33 mouse cellular contexts compared by ENCODE assay signal in the genomic region with DNA sequence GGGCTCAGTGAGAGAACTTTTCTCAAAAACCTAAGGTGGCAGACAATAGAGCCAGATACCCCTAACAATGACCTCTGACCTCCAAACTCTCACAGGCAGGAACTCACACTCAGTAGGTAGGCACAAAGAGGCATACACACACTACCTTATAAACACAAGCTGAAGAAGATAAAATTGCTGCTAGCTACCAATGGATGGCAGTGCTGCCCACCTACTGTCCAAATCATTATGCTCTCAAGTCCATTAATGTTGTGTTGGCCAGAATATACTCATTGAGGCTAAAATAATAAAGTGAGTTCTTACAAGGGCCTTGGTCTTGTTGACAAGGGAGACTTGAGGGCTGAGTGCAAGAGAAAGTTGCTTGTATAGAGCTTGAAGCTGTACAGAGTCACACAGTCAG. TPM values are rescaled to one million over a fixed set of nuclear protein-coding genes. Genes with fewer than 3 reads are reported as not detected.
DNase-seq lines count a peak whose midpoint lies in the region; ATAC-seq and TF ChIP-seq lines count a peak whose summit lies in the region.
"Had no signal": no experiment of that assay in that cellular context is flagged by ENCODE, and none has a peak within 500 bp of the region (broad histone marks: within the 10 kb centered on the region; RNA-seq: fewer than 3 reads in every experiment).

No protein-coding gene starts in this region.

- no peaks in the 10 kb centered on the region for H3K36me3 ChIP-seq in heart, embryonic 10.5 days
- no peaks in the 10 kb centered on the region for H3K36me3 ChIP-seq in kidney, postnatal 0 days (ENCODE audit: insufficient read depth, low read length)
- H3K36me3 ChIP-seq in midbrain, postnatal 0 days (ENCODE audit: insufficient read depth, low read length): no peaks in the 10 kb centered on the region
- H3K36me3 ChIP-seq in midbrain, embryonic 13.5 days: no peaks in the 10 kb centered on the region
- H3K36me3 ChIP-seq in hindbrain, embryonic 16.5 days (ENCODE audit: control insufficient read depth, insufficient read depth, low read length): no peaks in the 10 kb centered on the region
- H3K36me3 ChIP-seq: embryonic facial prominence, embryonic 13.5 days; forebrain, embryonic 12.5 days; G1E; heart, embryonic 13.5 days; hindbrain, embryonic 15.5 days; limb, embryonic 13.5 days; liver, embryonic 13.5 days; midbrain, embryonic 10.5 days; stomach, embryonic 15.5 days had no signal

- H3K4me1 ChIP-seq in heart, embryonic 10.5 days: no peaks in the 10 kb centered on the region
- H3K4me1 ChIP-seq in kidney, postnatal 0 days (replicated peaks; ENCODE audit: insufficient read depth, low read length): no peaks in the 10 kb centered on the region
- no peaks in the 10 kb centered on the region for H3K4me1 ChIP-seq in midbrain, postnatal 0 days (ENCODE audit: insufficient read depth, low read length)
- no peaks in the 10 kb centered on the region for H3K4me1 ChIP-seq in midbrain, embryonic 13.5 days (replicated peaks)
- H3K4me1 ChIP-seq in hindbrain, embryonic 16.5 days (ENCODE audit: control insufficient read depth, insufficient read depth, low read depth, low read length): no peaks in the 10 kb centered on the region
- H3K4me1 ChIP-seq: embryonic facial prominence, embryonic 13.5 days; forebrain, embryonic 12.5 days; heart, embryonic 13.5 days; hindbrain, embryonic 15.5 days; limb, embryonic 13.5 days; liver, embryonic 13.5 days; midbrain, embryonic 10.5 days; stomach, embryonic 15.5 days had no signal

- H3K4me3 ChIP-seq in heart, embryonic 10.5 days: no peak overlapping the region
- H3K4me3 ChIP-seq in kidney, postnatal 0 days (replicated peaks; ENCODE audit: low read depth, low read length): no peak overlapping the region
- no peak overlapping the region for H3K4me3 ChIP-seq in midbrain, postnatal 0 days (ENCODE audit: low read depth, low read length)
- H3K4me3 ChIP-seq in midbrain, embryonic 13.5 days (replicated peaks): no peak overlapping the region
- H3K4me3 ChIP-seq in hindbrain, embryonic 16.5 days (ENCODE audit: low read length): no peak overlapping the region
- H3K4me3 ChIP-seq: embryonic facial prominence, embryonic 13.5 days; erythroblast, embryonic 14.5 days; forebrain, embryonic 12.5 days; heart, embryonic 13.5 days; hindbrain, embryonic 15.5 days; limb, embryonic 13.5 days; liver, embryonic 13.5 days; midbrain, embryonic 10.5 days; stomach, embryonic 15.5 days had no signal

- no peaks in the 10 kb centered on the region for H3K9me3 ChIP-seq in heart, embryonic 10.5 days
- H3K9me3 ChIP-seq in kidney, postnatal 0 days (replicated peaks; ENCODE audit: low read length): no peaks in the 10 kb centered on the region
- no peaks in the 10 kb centered on the region for H3K9me3 ChIP-seq in midbrain, postnatal 0 days (ENCODE audit: low read length)
- no peaks in the 10 kb centered on the region for H3K9me3 ChIP-seq in midbrain, embryonic 13.5 days
- no peaks in the 10 kb centered on the region for H3K9me3 ChIP-seq in hindbrain, embryonic 16.5 days (ENCODE audit: control insufficient read depth, low read length)
- H3K9me3 ChIP-seq: embryonic facial prominence, embryonic 13.5 days; forebrain, embryonic 12.5 days; G1E; heart, embryonic 13.5 days; hindbrain, embryonic 15.5 days; limb, embryonic 13.5 days; liver, embryonic 13.5 days; midbrain, embryonic 10.5 days; stomach, embryonic 15.5 days had no signal

- no peak overlapping the region for H3K9ac ChIP-seq in kidney, postnatal 0 days (ENCODE audit: low read depth, low read length)
- no peak overlapping the region for H3K9ac ChIP-seq in midbrain, postnatal 0 days (replicated peaks; ENCODE audit: low read length, poor library complexity, severe bottlenecking)
- no peak overlapping the region for H3K9ac ChIP-seq in midbrain, embryonic 13.5 days (replicated peaks)
- H3K9ac ChIP-seq in hindbrain, embryonic 16.5 days (ENCODE audit: low read depth, low read length): no peak overlapping the region
- H3K9ac ChIP-seq: embryonic facial prominence, embryonic 13.5 days; forebrain, embryonic 12.5 days; heart, embryonic 13.5 days; hindbrain, embryonic 15.5 days; limb, embryonic 13.5 days; liver, embryonic 13.5 days; stomach, embryonic 15.5 days had no signal

- ATAC-seq in kidney, postnatal 0 days (replicated peaks; ENCODE audit: low FRiP score, low read depth): no peak
- no peak for ATAC-seq in midbrain, postnatal 0 days (ENCODE audit: low FRiP score)
- no peak for ATAC-seq in midbrain, embryonic 13.5 days
- no peak for ATAC-seq in hindbrain, embryonic 16.5 days

- TF ChIP-seq CTCF in kidney, postnatal 0 days (IDR thresholded peaks at IDR 0.05; ENCODE audit: low read depth): peak; percentile 51
- TF ChIP-seq CTCF in midbrain, postnatal 0 days (IDR thresholded peaks at IDR 0.05): peak; percentile 56

- no peak overlapping the region for H3K4me2 ChIP-seq in kidney, postnatal 0 days (ENCODE audit: low read length)
- H3K4me2 ChIP-seq in midbrain, postnatal 0 days (ENCODE audit: low read depth, low read length, poor library complexity, severe bottlenecking): no peak overlapping the region
- H3K4me2 ChIP-seq in midbrain, embryonic 13.5 days (replicated peaks): no peak overlapping the region
- no peak overlapping the region for H3K4me2 ChIP-seq in hindbrain, embryonic 16.5 days (ENCODE audit: low read length)
- H3K4me2 ChIP-seq: embryonic facial prominence, embryonic 13.5 days; forebrain, embryonic 12.5 days; heart, embryonic 13.5 days; hindbrain, embryonic 15.5 days; limb, embryonic 13.5 days; liver, embryonic 13.5 days; stomach, embryonic 15.5 days had no signal

- H3K27ac ChIP-seq in heart, embryonic 10.5 days: no peak overlapping the region
- no peak overlapping the region for H3K27ac ChIP-seq in kidney, postnatal 0 days
- no peak overlapping the region for H3K27ac ChIP-seq in midbrain, postnatal 0 days (ENCODE audit: low read depth, low read length)
- no peak overlapping the region for H3K27ac ChIP-seq in midbrain, embryonic 13.5 days
- no peak overlapping the region for H3K27ac ChIP-seq in hindbrain, embryonic 16.5 days (ENCODE audit: low read depth, low read length)
- H3K27ac ChIP-seq: embryonic facial prominence, embryonic 13.5 days; forebrain, embryonic 12.5 days; heart, embryonic 13.5 days; hindbrain, embryonic 15.5 days; limb, embryonic 13.5 days; liver, embryonic 13.5 days; midbrain, embryonic 10.5 days; stomach, embryonic 15.5 days had no signal

- peak; percentile 36 for DNase-seq in heart, adult 11 months
- DNase-seq in heart, embryonic 10.5 days (ENCODE audit: low spot score): no peak
- no peak for DNase-seq in kidney, postnatal 0 days (ENCODE audit: low spot score)
- DNase-seq in kidney, postnatal 4 days: no peak
- DNase-seq in midbrain, postnatal 0 days (ENCODE audit: low spot score): no peak
- DNase-seq: adrenal gland, postnatal 10 days; cerebellum, adult 18-20 months; cerebellum, postnatal 25 days; embryo, embryonic 11 days; kidney, adult 11 months; kidney, postnatal 10 days; layer of hippocampus, postnatal 36 days; liver, embryonic 13.5 days had no signal

- no peaks in the 10 kb centered on the region for H3K27me3 ChIP-seq in heart, embryonic 10.5 days (ENCODE audit: insufficient read depth, poor library complexity, severe bottlenecking)
- no peaks in the 10 kb centered on the region for H3K27me3 ChIP-seq in kidney, postnatal 0 days (ENCODE audit: insufficient read depth, low read length)
- H3K27me3 ChIP-seq in midbrain, postnatal 0 days (ENCODE audit: insufficient read depth, low read length): no peaks in the 10 kb centered on the region
- H3K27me3 ChIP-seq in midbrain, embryonic 13.5 days: no peaks in the 10 kb centered on the region
- H3K27me3 ChIP-seq in hindbrain, embryonic 16.5 days (replicated peaks; ENCODE audit: control insufficient read depth, insufficient read depth, low read length): no peaks in the 10 kb centered on the region
- H3K27me3 ChIP-seq: embryonic facial prominence, embryonic 13.5 days; forebrain, embryonic 12.5 days; heart, embryonic 13.5 days; hindbrain, embryonic 15.5 days; limb, embryonic 13.5 days; liver, embryonic 13.5 days; stomach, embryonic 15.5 days had no signal

RNA-seq across cellular contexts. Expression of gene 1700025B11Rik, which starts 1.5 kb away (rescaled TPM):
- polyA plus RNA-seq in heart, embryonic 10.5 days (2016; fragmentation: Nextera tagmentation; extraction: Ambion mirVana): not detected in 2 replicates
- polyA plus RNA-seq in kidney, postnatal 0 days (2015; fragmentation: Nextera tagmentation; extraction: Ambion mirVana): not detected in 2 replicates
- not detected in 2 replicates for total RNA-seq in midbrain, postnatal 0 days (2014; rRNA removed)
- polyA plus RNA-seq in midbrain, postnatal 0 days (2015; fragmentation: Nextera tagmentation; extraction: Ambion mirVana): 0.51 TPM in 1 of 2 replicates, not detected in the other
- not detected in 2 replicates for polyA plus RNA-seq in midbrain, embryonic 13.5 days (2015; fragmentation: Nextera tagmentation; extraction: Ambion mirVana)
- polyA plus RNA-seq in hindbrain, embryonic 16.5 days (2015; fragmentation: Nextera tagmentation; extraction: Ambion mirVana): not detected in 2 replicates
- total RNA-seq: adrenal gland, postnatal 10 days; G1E; gastrocnemius, adult 8-10 months; granulocyte monocyte progenitor cell, adult 5-6 weeks; heart, postnatal 25 days; layer of hippocampus, adult 18-20 months; layer of hippocampus, postnatal 36 days; left cerebral cortex, postnatal 14 days; neutrophil, adult 5-6 weeks had no signal
- polyA plus RNA-seq: embryonic facial prominence, embryonic 13.5 days; erythroblast, embryonic 14.5 days; forebrain, embryonic 12.5 days; frontal cortex, adult 2 months; G1E; heart, embryonic 13.5 days; hindbrain, embryonic 15.5 days; limb, embryonic 13.5 days; liver, embryonic 13.5 days; lung, embryonic 16.5 days; midbrain, embryonic 10.5 days; stomach, embryonic 15.5 days; thymus, postnatal 0 days had no signal

RNA-seq across cellular contexts. Expression of gene Apol7c, which starts 30.1 kb away (rescaled TPM):
- not detected in 2 replicates for polyA plus RNA-seq in heart, embryonic 10.5 days (2016; fragmentation: Nextera tagmentation; extraction: Ambion mirVana)
- polyA plus RNA-seq in kidney, postnatal 0 days (2015; fragmentation: Nextera tagmentation; extraction: Ambion mirVana): not detected in 2 replicates
- total RNA-seq in midbrain, postnatal 0 days (2014; rRNA removed): not detected in 2 replicates
- polyA plus RNA-seq in midbrain, postnatal 0 days (2015; fragmentation: Nextera tagmentation; extraction: Ambion mirVana): not detected in 2 replicates
- not detected in 2 replicates for polyA plus RNA-seq in midbrain, embryonic 13.5 days (2015; fragmentation: Nextera tagmentation; extraction: Ambion mirVana)
- not detected in 2 replicates for polyA plus RNA-seq in hindbrain, embryonic 16.5 days (2015; fragmentation: Nextera tagmentation; extraction: Ambion mirVana)
- total RNA-seq: gastrocnemius, adult 8-10 months; heart, postnatal 25 days; layer of hippocampus, adult 18-20 months; layer of hippocampus, postnatal 36 days; left cerebral cortex, postnatal 14 days; neutrophil, adult 5-6 weeks had no signal
- polyA plus RNA-seq: embryonic facial prominence, embryonic 13.5 days; erythroblast, embryonic 14.5 days; forebrain, embryonic 12.5 days; frontal cortex, adult 2 months; G1E; hindbrain, embryonic 15.5 days; limb, embryonic 13.5 days; liver, embryonic 13.5 days; lung, embryonic 16.5 days; midbrain, embryonic 10.5 days had no signal

RNA-seq across cellular contexts. Expression of gene Apol10b, which starts 32.7 kb away (rescaled TPM):
- polyA plus RNA-seq in heart, embryonic 10.5 days (2016; fragmentation: Nextera tagmentation; extraction: Ambion mirVana): not detected in 2 replicates
- 0.12 and 0.24 TPM in 2 replicates for polyA plus RNA-seq in kidney, postnatal 0 days (2015; fragmentation: Nextera tagmentation; extraction: Ambion mirVana)
- total RNA-seq in midbrain, postnatal 0 days (2014; rRNA removed): not detected in 2 replicates
- polyA plus RNA-seq in midbrain, postnatal 0 days (2015; fragmentation: Nextera tagmentation; extraction: Ambion mirVana): not detected in 2 replicates
- polyA plus RNA-seq in midbrain, embryonic 13.5 days (2015; fragmentation: Nextera tagmentation; extraction: Ambion mirVana): not detected in 2 replicates
- polyA plus RNA-seq in hindbrain, embryonic 16.5 days (2015; fragmentation: Nextera tagmentation; extraction: Ambion mirVana): 0.06 TPM in 1 of 2 replicates, not detected in the other
- total RNA-seq: granulocyte monocyte progenitor cell, adult 5-6 weeks; left cerebral cortex, postnatal 14 days; neutrophil, adult 5-6 weeks had no signal
- polyA plus RNA-seq: embryonic facial prominence, embryonic 13.5 days; erythroblast, embryonic 14.5 days; forebrain, embryonic 12.5 days; G1E; heart, embryonic 13.5 days; liver, embryonic 13.5 days; midbrain, embryonic 10.5 days had no signal

RNA-seq across cellular contexts. Expression of gene Gm36245, which starts 35.8 kb away (rescaled TPM):
- polyA plus RNA-seq in heart, embryonic 10.5 days (2016; fragmentation: Nextera tagmentation; extraction: Ambion mirVana): not detected in 2 replicates
- polyA plus RNA-seq in kidney, postnatal 0 days (2015; fragmentation: Nextera tagmentation; extraction: Ambion mirVana): not detected in 2 replicates
- not detected in 2 replicates for total RNA-seq in midbrain, postnatal 0 days (2014; rRNA removed)
- not detected in 2 replicates for polyA plus RNA-seq in midbrain, postnatal 0 days (2015; fragmentation: Nextera tagmentation; extraction: Ambion mirVana)
- polyA plus RNA-seq in midbrain, embryonic 13.5 days (2015; fragmentation: Nextera tagmentation; extraction: Ambion mirVana): not detected in 2 replicates
- not detected in 2 replicates for polyA plus RNA-seq in hindbrain, embryonic 16.5 days (2015; fragmentation: Nextera tagmentation; extraction: Ambion mirVana)
- total RNA-seq: adrenal gland, postnatal 10 days; G1E; gastrocnemius, adult 8-10 months; granulocyte monocyte progenitor cell, adult 5-6 weeks; heart, postnatal 25 days; layer of hippocampus, adult 18-20 months; layer of hippocampus, postnatal 36 days; left cerebral cortex, postnatal 14 days; neutrophil, adult 5-6 weeks had no signal
- polyA plus RNA-seq: embryonic facial prominence, embryonic 13.5 days; erythroblast, embryonic 14.5 days; forebrain, embryonic 12.5 days; frontal cortex, adult 2 months; G1E; heart, embryonic 13.5 days; hindbrain, embryonic 15.5 days; limb, embryonic 13.5 days; liver, embryonic 13.5 days; lung, embryonic 16.5 days; midbrain, embryonic 10.5 days; stomach, embryonic 15.5 days; thymus, postnatal 0 days had no signal

RNA-seq across cellular contexts. Expression of gene Apol11a, which starts 55.1 kb away (rescaled TPM):
- polyA plus RNA-seq in heart, embryonic 10.5 days (2016; fragmentation: Nextera tagmentation; extraction: Ambion mirVana): not detected in 2 replicates
- polyA plus RNA-seq in kidney, postnatal 0 days (2015; fragmentation: Nextera tagmentation; extraction: Ambion mirVana): not detected in 2 replicates
- not detected in 2 replicates for total RNA-seq in midbrain, postnatal 0 days (2014; rRNA removed)
- not detected in 2 replicates for polyA plus RNA-seq in midbrain, postnatal 0 days (2015; fragmentation: Nextera tagmentation; extraction: Ambion mirVana)
- polyA plus RNA-seq in midbrain, embryonic 13.5 days (2015; fragmentation: Nextera tagmentation; extraction: Ambion mirVana): not detected in 2 replicates
- not detected in 2 replicates for polyA plus RNA-seq in hindbrain, embryonic 16.5 days (2015; fragmentation: Nextera tagmentation; extraction: Ambion mirVana)
- total RNA-seq: adrenal gland, postnatal 10 days; gastrocnemius, adult 8-10 months; granulocyte monocyte progenitor cell, adult 5-6 weeks; heart, postnatal 25 days; layer of hippocampus, adult 18-20 months; layer of hippocampus, postnatal 36 days; left cerebral cortex, postnatal 14 days; neutrophil, adult 5-6 weeks had no signal
- polyA plus RNA-seq: embryonic facial prominence, embryonic 13.5 days; forebrain, embryonic 12.5 days; frontal cortex, adult 2 months; G1E; heart, embryonic 13.5 days; hindbrain, embryonic 15.5 days; limb, embryonic 13.5 days; lung, embryonic 16.5 days; midbrain, embryonic 10.5 days; stomach, embryonic 15.5 days had no signal
